Mouse (Mus musculus) small intestine, adult 2 months (tissue): ENCODE measurements at regions not wholly inside any gene's neighbourhood (a gene's known extent, or its start where the extent isn't known, plus 50 kb on each side); places are given as distances from the start of the nearest gene placed in this dataset.

Experiments used
- CTCF ChIP-seq: fragments of 200-500 bp; IDR thresholded peaks from 2 replicates; pipeline ENCODE4 v1.5.1; 2012; ENCODE audit warnings: low read depth, mild to moderate bottlenecking, control low read depth, inconsistent platforms, low read length, moderate library complexity, mixed read lengths; ENCODE audit not compliant: insufficient replicate concordance, insufficient read length; ENCODE audit errors: extremely low read depth
- POLR2A ChIP-seq: fragments of 200-500 bp; IDR thresholded peaks from 2 replicates; pipeline ENCODE4 v1.6.1; 2012; ENCODE audit warnings: low read depth, mild to moderate bottlenecking, control low read depth, inconsistent platforms, low read length, moderate library complexity

DNA sequence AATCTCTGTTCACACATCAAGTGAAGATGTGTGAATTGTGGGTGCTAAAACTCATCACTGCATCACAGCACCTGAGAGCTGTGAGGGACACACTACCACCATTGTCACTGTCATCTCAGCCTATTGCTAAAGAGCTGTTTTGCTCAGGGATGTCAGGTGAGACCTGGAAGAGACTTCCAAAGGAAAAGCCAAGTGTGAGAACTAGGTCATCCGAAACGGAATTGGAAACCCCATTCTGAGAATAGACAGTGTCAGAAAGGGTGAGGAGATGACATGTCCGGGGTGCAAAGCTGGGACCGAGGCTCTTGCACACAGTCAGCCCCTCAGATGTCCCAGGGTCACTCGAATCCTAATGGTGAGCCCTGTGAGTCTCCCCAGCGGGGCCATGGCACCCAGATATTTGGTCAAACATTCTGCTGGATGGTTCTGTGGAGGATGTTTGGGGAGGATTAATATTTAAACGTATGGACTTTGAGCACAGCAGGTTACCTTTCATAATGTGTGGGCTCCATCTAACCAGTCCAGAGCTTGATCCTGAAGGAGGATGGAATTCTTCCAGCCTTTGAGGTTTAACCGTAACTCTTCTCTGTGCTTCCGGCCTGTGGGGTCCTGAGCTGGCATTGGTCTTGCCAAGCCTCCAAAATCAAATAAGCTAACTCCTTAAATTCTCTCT lies 150.3 kb downstream of the Rpl14 start:
- TF ChIP-seq POLR2A (no peak), CTCF (no peak)
